Mouse (Mus musculus) forebrain, embryonic 11.5 days (tissue): ENCODE data around the gene B4galt2. TPM values are rescaled to one million over a fixed set of nuclear protein-coding genes. Genes with fewer than 3 reads are reported as not detected.

ENCODE experiments used
- ATAC-seq: fragments of 200-750 bp; cut with Nextera tagmentation; replicated peaks from 2 replicates; pipeline ENCODE4 v1.8.0; 2017; ENCODE audit warnings: moderate TSS enrichment; ENCODE audit not compliant: low FRiP score
- DNase-seq: peaks from one replicate; pipeline ENCODE4 v3.0.0-alpha.2; 2017; ENCODE audit warnings: low spot score
- H3K27ac ChIP-seq: fragments of 300-500 bp; sonication (generic); 2 replicates; pipeline ENCODE4 v1.5.1; 2014; ENCODE audit warnings: low read depth, low read length
- H3K27me3 ChIP-seq: fragments of 300-500 bp; sonication (generic); 2 replicates; pipeline ENCODE4 v1.6.1; 2014; ENCODE audit warnings: mild to moderate bottlenecking, low read length, mixed read lengths; ENCODE audit not compliant: control insufficient read depth, insufficient read depth
- H3K36me3 ChIP-seq: fragments of 300-500 bp; sonication (generic); 2 replicates; pipeline ENCODE4 v1.6.1; 2014; ENCODE audit warnings: mild to moderate bottlenecking, low read length, moderate library complexity, mixed read lengths; ENCODE audit not compliant: control insufficient read depth, insufficient read depth
- H3K4me1 ChIP-seq: fragments of 300-500 bp; sonication (generic); replicated peaks from 2 replicates; pipeline ENCODE4 v1.6.1; 2014; ENCODE audit warnings: low read length, mixed read lengths; ENCODE audit not compliant: control insufficient read depth, insufficient read depth
- H3K4me2 ChIP-seq: fragments of 300-500 bp; sonication (generic); 2 replicates; pipeline ENCODE4 v1.6.1; 2014; ENCODE audit warnings: low read depth, mild to moderate bottlenecking, low read length, moderate library complexity, mixed read lengths; ENCODE audit not compliant: severe bottlenecking
- H3K4me3 ChIP-seq: fragments of 300-500 bp; sonication (generic); 2 replicates; pipeline ENCODE4 v1.5.1; 2014; ENCODE audit warnings: low read depth, low read length
- H3K9ac ChIP-seq: fragments of 300-500 bp; sonication (generic); 2 replicates; pipeline ENCODE4 v1.6.1; 2014; ENCODE audit warnings: low read length
- H3K9me3 ChIP-seq: fragments of 300-500 bp; sonication (generic); 2 replicates; pipeline ENCODE4 v1.6.1; 2016; ENCODE audit warnings: low read length, mixed read lengths; ENCODE audit not compliant: control insufficient read depth
- WGBS: fragments of 180-500 bp; shearing (Covaris S2); extraction: QIAGEN DNeasy Blood & Tissue Kit; methylation state at CpG from one replicate; pipeline ENCODE4 v1.1.7; 2014; 5-methylcytosine and 5-hydroxymethylcytosine counted together
- polyA plus RNA-seq: library from polyadenylated mRNA; unstranded; fragments of >200 nt; fragmentation: Nextera tagmentation; extraction: Ambion mirVana; gene quantifications from 2 replicates; pipeline ENCODE4 v1.2.1, GENCODE M21; 2014

Gene B4galt2
- polyA plus RNA-seq, 1 experiment from 2014 or later: 31.3 TPM

DNA sequence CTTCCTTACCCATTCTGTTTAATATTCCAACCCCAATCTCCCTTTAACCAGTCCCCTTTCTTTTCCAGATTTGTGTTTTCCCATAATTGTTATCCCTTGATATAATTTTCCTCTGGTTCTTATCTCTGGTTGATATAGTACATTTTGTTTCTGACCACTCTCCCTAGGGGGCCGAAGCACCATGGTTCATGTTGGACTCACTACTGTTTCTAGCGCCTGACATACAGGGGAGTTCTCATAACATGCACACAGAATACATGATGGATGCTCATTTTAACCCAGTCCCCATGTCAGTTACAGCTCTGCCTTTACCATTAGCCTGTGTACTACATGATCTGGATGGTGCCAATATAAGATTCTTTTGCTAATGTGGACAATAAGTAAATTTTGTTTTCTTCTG, 4.6 kb upstream of the B4galt2 start:
- peak overlapping the region; percentile 91; the same call in 1 of the 2 replicates for H3K4me2 ChIP-seq
- 73% methylated on average over 2 of the region's 2 CpGs for WGBS
- H3K4me1 ChIP-seq: peaks cover 26% of the 10 kb centered on the region
- no peak overlapping the region for H3K27ac ChIP-seq
- H3K9me3 ChIP-seq: no peaks in the 10 kb centered on the region
- ATAC-seq (no peak), DNase-seq (no peak)
- H3K9ac ChIP-seq: no peak overlapping the region
- no peaks in the 10 kb centered on the region; the same call in 1 of the 2 replicates for H3K36me3 ChIP-seq
- H3K4me3 ChIP-seq: peak overlapping the region; percentile 87
- no peaks in the 10 kb centered on the region for H3K27me3 ChIP-seq

DNA sequence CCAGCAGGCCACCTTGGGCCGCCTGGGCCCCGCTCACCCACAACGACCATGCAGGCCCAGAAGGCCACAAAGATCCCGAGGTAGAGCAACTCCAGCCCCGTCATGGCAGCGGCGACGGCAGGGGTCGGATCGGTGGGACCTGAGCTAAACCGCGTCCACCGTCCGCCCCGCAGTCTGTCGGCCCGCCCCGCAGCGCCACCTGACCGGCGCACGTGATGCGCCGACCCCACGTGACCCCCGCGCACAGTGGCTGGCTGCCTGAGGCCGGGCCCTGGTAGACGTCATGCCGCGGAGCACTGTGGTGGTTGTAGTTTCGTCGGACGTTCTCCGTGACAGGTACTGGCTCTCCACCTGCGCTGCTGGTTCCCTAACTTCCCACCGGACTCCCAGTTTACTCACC, 3.8 kb upstream of the B4galt2 start, which contains the start of gene Atp6v0b:
Gene Atp6v0b, minus strand, starts transcription at position 201 of the 400 bp plus-strand sequence.
- Histone ChIP-seq H3K27me3 (no peaks in the 10 kb centered on the region), H3K9me3 (no peaks in the 10 kb centered on the region), H3K9ac (peak within 1 kb of the TSS; percentile 82), H3K27ac (peak within 1 kb of the TSS; percentile 31; the same call in 1 of the 2 replicates), H3K4me3 (peak within 1 kb of the TSS; percentile 87), H3K36me3 (no peaks in the 10 kb centered on the region; the same call in 1 of the 2 replicates), H3K4me2 (peak within 1 kb of the TSS; percentile 91), H3K4me1 (peaks cover 26% of the 10 kb centered on the region)
- DNase-seq (peak; percentile 95), ATAC-seq (peak; percentile 88)
- under 1% methylated on average over 35 of the region's 37 CpGs for WGBS

DNA sequence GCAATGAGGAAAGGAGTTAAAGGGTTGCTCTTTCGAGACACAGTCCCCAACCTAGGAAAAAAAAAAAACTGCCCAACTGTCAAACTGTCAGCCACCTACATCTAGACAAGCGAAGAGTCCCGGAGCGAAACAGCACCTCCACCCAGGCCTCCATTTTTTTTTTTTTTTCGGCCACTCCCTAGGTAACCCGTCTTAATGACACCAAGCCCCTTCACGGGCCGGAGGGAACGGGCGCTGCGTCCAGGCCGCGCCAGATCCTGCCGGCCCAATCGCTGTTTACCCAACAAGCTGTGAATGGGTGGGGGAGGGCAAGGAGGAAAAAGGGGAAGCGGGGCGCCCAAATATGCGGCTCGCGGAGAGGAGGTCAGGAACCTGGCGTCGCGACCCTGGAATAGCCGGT, 3.4 kb upstream of the B4galt2 start:
- peaks cover 25% of the 10 kb centered on the region for H3K4me1 ChIP-seq
- no peaks in the 10 kb centered on the region; the same call in 1 of the 2 replicates for H3K36me3 ChIP-seq
- no peak for DNase-seq
- H3K27ac ChIP-seq: peak overlapping the region; percentile 31; the same call in 1 of the 2 replicates
- H3K9ac ChIP-seq: peak overlapping the region; percentile 82
- 4% methylated on average over 23 of the region's 24 CpGs for WGBS
- no peaks in the 10 kb centered on the region for H3K27me3 ChIP-seq
- no peaks in the 10 kb centered on the region for H3K9me3 ChIP-seq
- H3K4me2 ChIP-seq: peak overlapping the region; percentile 91
- no peak; the same call in 1 of the 2 replicates for ATAC-seq
- H3K4me3 ChIP-seq: peak overlapping the region; percentile 87

DNA sequence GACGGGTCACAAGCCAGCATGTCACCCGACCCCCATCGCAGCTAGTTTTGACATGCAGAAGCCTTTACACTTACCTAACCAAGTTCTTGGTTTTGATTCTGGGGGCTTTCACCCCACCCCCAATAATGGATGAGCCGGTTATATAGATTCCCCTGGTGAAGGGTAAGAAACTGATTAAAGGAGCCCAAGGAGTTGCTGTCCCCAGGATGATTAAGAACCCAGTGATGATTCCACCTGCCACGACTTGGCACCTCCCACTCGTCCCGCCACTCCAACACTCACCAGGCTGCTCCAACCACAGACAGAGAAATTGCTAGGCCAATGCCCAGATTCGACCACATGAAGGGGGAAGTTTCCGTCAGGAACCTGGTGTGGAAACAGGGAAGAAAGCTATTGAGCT, 2.7 kb upstream of the B4galt2 start:
- Histone ChIP-seq H3K9me3 (no peaks in the 10 kb centered on the region), H3K4me2 (peak overlapping the region; percentile 91; the same call in 1 of the 2 replicates), H3K36me3 (no peaks in the 10 kb centered on the region; the same call in 1 of the 2 replicates), H3K9ac (no peak overlapping the region), H3K4me3 (peak overlapping the region; percentile 87; the same call in 1 of the 2 replicates), H3K4me1 (peaks cover 21% of the 10 kb centered on the region; the same call in 1 of the 2 replicates), H3K27me3 (no peaks in the 10 kb centered on the region), H3K27ac (no peak overlapping the region)
- 86% methylated on average over 9 of the region's 9 CpGs for WGBS
- DNase-seq: no peak
- no peak for ATAC-seq

DNA sequence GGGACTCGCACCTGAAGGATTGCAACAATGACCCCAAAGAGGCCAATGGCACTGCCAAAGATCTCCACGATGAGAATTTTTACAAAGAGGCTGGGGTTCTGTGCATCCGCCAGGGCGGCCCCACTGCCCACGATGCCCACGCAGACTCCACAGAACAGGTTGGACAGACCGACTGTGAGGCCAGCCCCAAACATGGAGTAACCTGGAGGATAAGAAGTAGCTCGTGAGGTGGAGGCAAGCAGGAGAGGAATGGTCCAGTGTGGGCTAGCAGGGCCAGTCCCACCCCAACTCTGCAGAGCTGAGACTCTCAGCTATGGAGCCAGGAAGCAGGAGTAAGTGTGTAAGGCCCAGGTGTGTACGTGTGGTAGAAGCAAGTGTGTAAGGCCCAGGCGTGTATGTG, 1.8 kb upstream of the B4galt2 start:
- WGBS: 93% methylated on average over 10 of the region's 10 CpGs
- DNase-seq: no peak
- H3K36me3 ChIP-seq: no peaks in the 10 kb centered on the region; the same call in 1 of the 2 replicates

DNA sequence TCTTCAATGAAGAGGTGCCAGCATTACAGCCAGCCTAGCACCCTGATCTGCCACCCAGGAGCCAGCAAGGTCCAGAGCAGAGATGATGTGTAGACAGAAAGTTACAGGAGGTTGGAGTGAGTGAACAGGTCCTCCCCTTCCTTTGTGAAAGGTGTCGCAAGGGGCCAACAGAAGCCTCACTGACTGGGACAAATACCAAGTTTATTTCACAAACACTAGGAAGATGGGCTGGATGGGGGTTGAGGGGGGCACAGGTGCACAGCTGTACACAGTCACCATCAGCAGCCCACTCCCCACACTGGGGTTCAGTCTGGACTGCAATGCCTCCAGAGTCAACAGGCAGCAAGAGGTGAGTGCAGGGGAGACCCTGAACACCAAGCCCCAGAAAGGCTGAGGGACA, 859 bp upstream of the B4galt2 start:
- Histone ChIP-seq H3K27ac (no peak overlapping the region), H3K4me1 (peaks cover 18% of the 10 kb centered on the region; the same call in 1 of the 2 replicates), H3K36me3 (no peaks in the 10 kb centered on the region; the same call in 1 of the 2 replicates), H3K9me3 (no peaks in the 10 kb centered on the region), H3K9ac (0 out of 2 replicates have a peak overlapping the region, but pooled peaks have one; percentile 8), H3K4me3 (no peak overlapping the region), H3K4me2 (peak overlapping the region; percentile 89; the same call in 1 of the 2 replicates), H3K27me3 (no peaks in the 10 kb centered on the region)
- no peak for ATAC-seq
- no peak for DNase-seq
- WGBS: 100% methylated on average over 1 of the region's 1 CpGs

More for the DNA sequence above, 1.8 kb upstream of the B4galt2 start:
- ATAC-seq: no peak
- Histone ChIP-seq H3K27ac (no peak overlapping the region), H3K4me1 (peaks cover 18% of the 10 kb centered on the region; the same call in 1 of the 2 replicates), H3K27me3 (no peaks in the 10 kb centered on the region), H3K9me3 (no peaks in the 10 kb centered on the region), H3K4me3 (no peak overlapping the region), H3K9ac (no peak overlapping the region), H3K4me2 (no peak overlapping the region)

GRCm38 (mm10) chr4:117878703-117879102, 4.6 kb downstream of the B4galt2 start:
- 85% methylated on average over 5 of the region's 5 CpGs for WGBS
- Histone ChIP-seq H3K36me3 (peaks cover 1% of the 10 kb centered on the region; the same call in 1 of the 2 replicates), H3K4me3 (no peak overlapping the region), H3K4me2 (no peak overlapping the region), H3K27ac (no peak overlapping the region), H3K4me1 (peaks cover 7% of the 10 kb centered on the region; the same call in 1 of the 2 replicates), H3K27me3 (no peaks in the 10 kb centered on the region), H3K9ac (no peak overlapping the region), H3K9me3 (no peaks in the 10 kb centered on the region)
- DNase-seq: no peak
- ATAC-seq: no peak

- DNase-seq: no peak
- WGBS: 83% methylated on average over 10 of the region's 10 CpGs
- H3K36me3 ChIP-seq: peaks cover 3% of the 10 kb centered on the region; the same call in 1 of the 2 replicates
- H3K9ac ChIP-seq: no peak overlapping the region
- no peak overlapping the region for H3K4me3 ChIP-seq
- no peak for ATAC-seq
- H3K4me2 ChIP-seq: no peak overlapping the region
- H3K27me3 ChIP-seq: no peaks in the 10 kb centered on the region
- 0 out of 2 replicates have a peak, but pooled peaks cover 3% of the 10 kb centered on the region for H3K4me1 ChIP-seq
- no peaks in the 10 kb centered on the region for H3K9me3 ChIP-seq
- no peak overlapping the region for H3K27ac ChIP-seq
These were observed 5.0 kb downstream of the B4galt2 start for GRCm38 (mm10) chr4:117878301-117878700.

GRCm38 (mm10) chr4:117873615-117874014, 9.7 kb downstream of the B4galt2 start:
- Histone ChIP-seq H3K4me3 (no peak overlapping the region), H3K9ac (no peak overlapping the region), H3K27me3 (no peaks in the 10 kb centered on the region), H3K27ac (no peak overlapping the region), H3K4me2 (no peak overlapping the region), H3K4me1 (0 out of 2 replicates have a peak, but pooled peaks cover 6% of the 10 kb centered on the region), H3K9me3 (no peaks in the 10 kb centered on the region), H3K36me3 (peaks cover 3% of the 10 kb centered on the region; the same call in 1 of the 2 replicates)
- WGBS: 92% methylated on average over 9 of the region's 9 CpGs
- no peak for DNase-seq
- no peak for ATAC-seq
